Mouse (Mus musculus) lung, postnatal 0 days (tissue): Measurements from ENCODE around the gene Rps6kl1. TPM values are rescaled to one million over a fixed set of nuclear protein-coding genes. Genes with fewer than 3 reads are reported as not detected.

Experiments
- ATAC-seq: fragments of 200-750 bp; cut with Nextera tagmentation; 2 replicates; pipeline ENCODE4 v1.8.0; 2017; ENCODE audit warnings: moderate library complexity
- DNase-seq: peaks from one replicate; pipeline ENCODE4 v3.0.0-alpha.2; 2016; ENCODE audit warnings: low spot score
- H3K27ac ChIP-seq: fragments of 300-500 bp; sonication (generic); 2 replicates; pipeline ENCODE4 v1.5.1; 2014; ENCODE audit warnings: antibody characterized with exemption, mild to moderate bottlenecking, low read length, mixed read lengths
- H3K27me3 ChIP-seq: fragments of 300-500 bp; sonication (generic); replicated peaks from 2 replicates; pipeline ENCODE4 v1.6.1; 2014; ENCODE audit warnings: low read length, mixed read lengths; ENCODE audit not compliant: insufficient read depth
- H3K36me3 ChIP-seq: fragments of 300-500 bp; sonication (generic); 2 replicates; pipeline ENCODE4 v1.6.1; 2014; ENCODE audit warnings: low read length, mixed read lengths; ENCODE audit not compliant: insufficient read depth
- H3K4me1 ChIP-seq: fragments of 300-500 bp; sonication (generic); 2 replicates; pipeline ENCODE4 v1.6.1; 2014; ENCODE audit warnings: antibody characterized with exemption, low read depth, low read length, mixed read lengths; ENCODE audit not compliant: insufficient read depth
- H3K4me2 ChIP-seq: fragments of 300-500 bp; sonication (generic); replicated peaks from 2 replicates; pipeline ENCODE4 v1.6.1; 2014; ENCODE audit warnings: low read depth, mild to moderate bottlenecking, low read length, moderate library complexity, mixed read lengths
- H3K4me3 ChIP-seq: fragments of 300-500 bp; sonication (generic); 2 replicates; pipeline ENCODE4 v1.5.1; 2014; ENCODE audit warnings: low read depth, low read length
- H3K9ac ChIP-seq: fragments of 300-500 bp; sonication (generic); replicated peaks from 2 replicates; pipeline ENCODE4 v1.6.1; 2014; ENCODE audit warnings: low read depth, mild to moderate bottlenecking
- H3K9me3 ChIP-seq: fragments of 300-500 bp; sonication (generic); 2 replicates; pipeline ENCODE4 v1.6.1; 2016; ENCODE audit warnings: low read length, mixed read lengths
- CTCF ChIP-seq: IDR thresholded peaks from 2 replicates; pipeline ENCODE4 v1.5.1; 2016; ENCODE audit warnings: antibody characterized with exemption, mild to moderate bottlenecking
- EP300 ChIP-seq: IDR thresholded peaks from 2 replicates; pipeline ENCODE4 v1.6.1; 2016; ENCODE audit warnings: antibody characterized with exemption, mild to moderate bottlenecking, control low read depth
- WGBS: fragments of 180-500 bp; shearing (Covaris S2); extraction: QIAGEN DNeasy Blood & Tissue Kit; methylation state at CpG from one replicate; pipeline ENCODE4 v1.1.7; 2014; 5-methylcytosine and 5-hydroxymethylcytosine counted together
- polyA plus RNA-seq: library from polyadenylated mRNA; unstranded; fragments of >200 nt; fragmentation: Nextera tagmentation; extraction: Ambion mirVana; gene quantifications from 2 replicates; pipeline ENCODE4 v1.2.1, GENCODE M21; 2015

The Rps6kl1 gene
- polyA plus RNA-seq, 1 experiment from 2014 or later = 0.82 TPM

- WGBS = 79% methylated on average over 10 of the region's 10 CpGs
- ATAC-seq = no peak
Measured at GRCm38 (mm10) chr12:85177740-85178239, 26.7 kb upstream of the Rps6kl1 start, which contains the start of gene Pgf. Gene Pgf, minus strand, starts transcription at chr12:85177790.

GRCm38 (mm10) chr12:85176846-85177523 lies 25.9 kb upstream of the Rps6kl1 start:
- H3K4me1 ChIP-seq = peaks cover 20% of the 10 kb centered on the region; the same call in 1 of the 2 replicates
- no peaks in the 10 kb centered on the region for H3K27me3 ChIP-seq
- H3K4me3 ChIP-seq = peak overlapping the region; percentile 25
- DNase-seq (peak; percentile 68), ATAC-seq (peak; percentile 64)
- H3K27ac ChIP-seq = no peak overlapping the region
- H3K4me2 ChIP-seq = peak overlapping the region; percentile 58
- no peaks in the 10 kb centered on the region for H3K36me3 ChIP-seq
- peak overlapping the region; percentile 26; the same call in 1 of the 2 replicates for H3K9ac ChIP-seq
- H3K9me3 ChIP-seq = no peaks in the 10 kb centered on the region
- 2% methylated on average over 32 of the region's 32 CpGs for WGBS
- TF ChIP-seq EP300 (no peak), CTCF (no peak)

More at GRCm38 (mm10) chr12:85177740-85178239, 26.7 kb upstream of the Rps6kl1 start, which contains the start of gene Pgf:
- H3K27me3 ChIP-seq = no peaks in the 10 kb centered on the region
- H3K4me3 ChIP-seq = peak within 1 kb of the TSS; percentile 25
- H3K36me3 ChIP-seq = no peaks in the 10 kb centered on the region
- H3K27ac ChIP-seq = no peak within 1 kb of the TSS
- no peaks in the 10 kb centered on the region for H3K9me3 ChIP-seq
- no peak for DNase-seq
- peaks cover 20% of the 10 kb centered on the region; the same call in 1 of the 2 replicates for H3K4me1 ChIP-seq
- peak within 1 kb of the TSS; percentile 26; the same call in 1 of the 2 replicates for H3K9ac ChIP-seq
- peak within 1 kb of the TSS; percentile 58 for H3K4me2 ChIP-seq
- TF ChIP-seq EP300 = no peak
- no peak for TF ChIP-seq CTCF

- peak overlapping the region; percentile 25; the same call in 1 of the 2 replicates for H3K4me3 ChIP-seq
- DNase-seq (peak; percentile 21), ATAC-seq (peak; percentile 35)
- peaks cover 20% of the 10 kb centered on the region; the same call in 1 of the 2 replicates for H3K4me1 ChIP-seq
- H3K27ac ChIP-seq = no peak overlapping the region
- TF ChIP-seq EP300 (no peak), CTCF (no peak)
- WGBS = 19% methylated on average over 11 of the region's 11 CpGs
- 0 out of 2 replicates have a peak overlapping the region, but pooled peaks have one; percentile 26 for H3K9ac ChIP-seq
- H3K9me3 ChIP-seq = no peaks in the 10 kb centered on the region
- no peaks in the 10 kb centered on the region for H3K27me3 ChIP-seq
- H3K4me2 ChIP-seq = peak overlapping the region; percentile 58
- no peaks in the 10 kb centered on the region for H3K36me3 ChIP-seq
Measured at GRCm38 (mm10) chr12:85175926-85176845, 25.1 kb upstream of the Rps6kl1 start.

- ATAC-seq (peak; percentile 32; the same call in 1 of the 2 replicates), DNase-seq (peak; percentile 22)
- TF ChIP-seq CTCF (no peak), EP300 (no peak)
- no peak overlapping the region for H3K9ac ChIP-seq
- peak overlapping the region; percentile 58; the same call in 1 of the 2 replicates for H3K4me2 ChIP-seq
- peaks cover 20% of the 10 kb centered on the region; the same call in 1 of the 2 replicates for H3K4me1 ChIP-seq
- H3K9me3 ChIP-seq = no peaks in the 10 kb centered on the region
- WGBS = 33% methylated on average over 16 of the region's 16 CpGs
- H3K27me3 ChIP-seq = no peaks in the 10 kb centered on the region
- no peaks in the 10 kb centered on the region for H3K36me3 ChIP-seq
- no peak overlapping the region for H3K27ac ChIP-seq
- no peak overlapping the region for H3K4me3 ChIP-seq
Measured at GRCm38 (mm10) chr12:85175087-85175675, 24.1 kb upstream of the Rps6kl1 start.

GRCm38 (mm10) chr12:85174016-85174415 lies 23.0 kb upstream of the Rps6kl1 start:
- 56% methylated on average over 7 of the region's 7 CpGs for WGBS
- no peaks in the 10 kb centered on the region for H3K9me3 ChIP-seq
- H3K4me2 ChIP-seq = no peak overlapping the region
- ATAC-seq (no peak), DNase-seq (no peak)
- no peak overlapping the region for H3K27ac ChIP-seq
- TF ChIP-seq EP300 = no peak
- TF ChIP-seq CTCF = no peak; the same call in 1 of the 2 replicates
- H3K4me1 ChIP-seq = peaks cover 22% of the 10 kb centered on the region; the same call in 1 of the 2 replicates
- no peaks in the 10 kb centered on the region for H3K36me3 ChIP-seq
- H3K27me3 ChIP-seq = no peaks in the 10 kb centered on the region
- no peak overlapping the region for H3K4me3 ChIP-seq
- no peak overlapping the region for H3K9ac ChIP-seq
